ENCODE assay signal across 26 mouse cellular contexts in the genomic region with DNA sequence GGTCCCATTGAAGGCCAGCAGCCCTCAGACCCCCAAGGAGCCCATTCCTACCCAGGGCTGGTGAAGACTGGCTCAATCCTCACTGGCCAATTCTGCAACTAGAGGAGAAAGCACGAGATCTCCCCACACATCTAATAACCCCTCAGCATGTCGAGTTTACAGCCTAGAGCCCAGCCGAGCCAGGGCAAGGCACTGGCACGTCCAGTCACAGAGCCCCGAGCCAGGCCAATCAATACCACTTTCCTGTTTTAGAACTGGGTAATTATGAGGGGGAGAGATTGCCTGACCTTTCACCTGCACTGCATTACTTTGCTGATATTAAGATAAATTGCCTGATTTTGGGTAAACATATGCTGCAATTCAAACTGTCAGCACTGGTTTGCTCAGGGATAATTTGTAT.
DNase-seq lines count a peak whose midpoint lies in the region; ATAC-seq and TF ChIP-seq lines count a peak whose summit lies in the region.
"Had no signal": no experiment of that assay in that cellular context is flagged by ENCODE, and none has a peak within 500 bp of the region (broad histone marks: within the 10 kb centered on the region; RNA-seq: fewer than 3 reads in every experiment).

No protein-coding gene starts in this region.

- no peak for ATAC-seq in liver, embryonic 12.5 days
- 0 out of 2 replicates have a peak, but pooled peaks have one; percentile 28 for ATAC-seq in hindbrain, embryonic 11.5 days (ENCODE audit: low FRiP score)
- ATAC-seq in hindbrain, embryonic 15.5 days (ENCODE audit: low FRiP score, low read depth) = no peak
- ATAC-seq in midbrain, embryonic 15.5 days (replicated peaks) = no peak
- ATAC-seq in cerebellum, adult (ENCODE audit: insufficient number of reproducible peaks, low FRiP score, low TSS enrichment) = no peak
- ATAC-seq: liver, postnatal 0 days; Patski had no signal

- WGBS in liver, adult 2 months = 23% methylated on average over 5 of the region's 5 CpGs
- WGBS in liver, embryonic 12.5 days (ENCODE audit: insufficient replicate concordance) = 59% methylated on average over 5 of the region's 5 CpGs
- WGBS in hindbrain, embryonic 11.5 days = 66% methylated on average over 5 of the region's 5 CpGs
- 55% methylated on average over 5 of the region's 5 CpGs for WGBS in hindbrain, embryonic 15.5 days
- 58% methylated on average over 5 of the region's 5 CpGs for WGBS in midbrain, embryonic 15.5 days

- peak; percentile 53 for DNase-seq in liver, adult 2 months (ENCODE audit: extremely low read depth, low read depth, low spot score)
- peak; percentile 29 for DNase-seq in hindbrain, embryonic 11.5 days (ENCODE audit: low spot score)
- no peak for DNase-seq in kidney, postnatal 36 days
- no peak for DNase-seq in left cerebral cortex, postnatal 4 days
- DNase-seq: cerebellum, adult 11-12 months; cerebellum, postnatal 10 days; gastrocnemius, adult 2 months; kidney, adult 11 months; kidney, postnatal 4 days; layer of hippocampus, adult 9-11 months; liver; liver, postnatal 0 days; lung, postnatal 10 days; thymus, adult 18-20 months; thymus, postnatal 4 days had no signal

- H3K4me3 ChIP-seq in liver, adult 2 months (ENCODE audit: insufficient read depth, low read depth, low read length) = no peak overlapping the region
- no peak overlapping the region for H3K4me3 ChIP-seq in liver, embryonic 12.5 days
- H3K4me3 ChIP-seq in hindbrain, embryonic 11.5 days (ENCODE audit: low read depth, low read length) = no peak overlapping the region
- H3K4me3 ChIP-seq in hindbrain, embryonic 15.5 days = no peak overlapping the region
- H3K4me3 ChIP-seq in midbrain, embryonic 15.5 days = no peak overlapping the region
- H3K4me3 ChIP-seq: embryonic facial prominence, embryonic 13.5 days; erythroblast, embryonic 14.5 days; forebrain, embryonic 12.5 days; gastrocnemius, adult 2 months; kidney, embryonic 15.5 days had no signal

- intact Hi-C loops in left cerebral cortex, postnatal 4 days (cut with DNase I) = loop anchor here (10.0 kb wide), 1 partner anchor 106 kb away; the partner anchor contains the start of gene Ebf3

- no peaks in the 10 kb centered on the region for H3K36me3 ChIP-seq in liver, adult 2 months (ENCODE audit: control insufficient read depth, insufficient read depth, low read length)
- H3K36me3 ChIP-seq in liver, embryonic 12.5 days = no peaks in the 10 kb centered on the region
- no peaks in the 10 kb centered on the region for H3K36me3 ChIP-seq in hindbrain, embryonic 11.5 days (ENCODE audit: control insufficient read depth, insufficient read depth, low read length)
- H3K36me3 ChIP-seq in hindbrain, embryonic 15.5 days = no peaks in the 10 kb centered on the region
- H3K36me3 ChIP-seq in midbrain, embryonic 15.5 days (replicated peaks) = no peaks in the 10 kb centered on the region
- H3K36me3 ChIP-seq: forebrain, embryonic 12.5 days; G1E; kidney, embryonic 15.5 days had no signal

- no peak for TF ChIP-seq CTCF in liver, adult 2 months (IDR thresholded peaks at IDR 0.05; ENCODE audit: low read depth, low read length)

- no peaks in the 10 kb centered on the region for H3K9me3 ChIP-seq in liver, embryonic 12.5 days (replicated peaks)
- H3K9me3 ChIP-seq in hindbrain, embryonic 11.5 days (ENCODE audit: control insufficient read depth, low read length) = no peaks in the 10 kb centered on the region
- no peaks in the 10 kb centered on the region for H3K9me3 ChIP-seq in hindbrain, embryonic 15.5 days
- no peaks in the 10 kb centered on the region for H3K9me3 ChIP-seq in midbrain, embryonic 15.5 days
- H3K9me3 ChIP-seq: embryonic facial prominence, embryonic 13.5 days; forebrain, embryonic 12.5 days; kidney, embryonic 15.5 days had no signal

- H3K4me1 ChIP-seq in liver, adult 2 months (ENCODE audit: control insufficient read depth, insufficient read depth, low read length) = peaks cover 4% of the 10 kb centered on the region; the same call in 1 of the 2 replicates
- no peaks in the 10 kb centered on the region for H3K4me1 ChIP-seq in liver, embryonic 12.5 days
- 0 out of 2 replicates have a peak, but pooled peaks cover 4% of the 10 kb centered on the region for H3K4me1 ChIP-seq in hindbrain, embryonic 11.5 days (replicated peaks; ENCODE audit: control insufficient read depth, insufficient read depth, low read length)
- peaks cover 84% of the 10 kb centered on the region for H3K4me1 ChIP-seq in hindbrain, embryonic 15.5 days (replicated peaks)
- peaks cover 63% of the 10 kb centered on the region for H3K4me1 ChIP-seq in midbrain, embryonic 15.5 days

- no peak overlapping the region for H3K27ac ChIP-seq in liver, adult 2 months (replicated peaks; ENCODE audit: insufficient read depth, low read depth, low read length)
- H3K27ac ChIP-seq in liver, embryonic 12.5 days = no peak overlapping the region
- H3K27ac ChIP-seq in hindbrain, embryonic 11.5 days (ENCODE audit: low read depth, low read length) = peak overlapping the region; percentile 65
- peak overlapping the region; percentile 68; the same call in 1 of the 2 replicates for H3K27ac ChIP-seq in hindbrain, embryonic 15.5 days (replicated peaks)
- H3K27ac ChIP-seq in midbrain, embryonic 15.5 days = peak overlapping the region; percentile 10; the same call in 1 of the 2 replicates
- H3K27ac ChIP-seq: embryonic facial prominence, embryonic 13.5 days; forebrain, embryonic 12.5 days; gastrocnemius, adult 2 months; kidney, embryonic 15.5 days had no signal

- peaks cover 4% of the 10 kb centered on the region; the same call in 1 of the 2 replicates for H3K27me3 ChIP-seq in liver, adult 2 months (ENCODE audit: control insufficient read depth, insufficient read depth, low read length)
- H3K27me3 ChIP-seq in liver, embryonic 12.5 days (replicated peaks) = peaks cover 14% of the 10 kb centered on the region; the same call in 1 of the 2 replicates
- no peaks in the 10 kb centered on the region for H3K27me3 ChIP-seq in hindbrain, embryonic 11.5 days (ENCODE audit: control insufficient read depth, insufficient read depth, low read length)
- no peaks in the 10 kb centered on the region for H3K27me3 ChIP-seq in hindbrain, embryonic 15.5 days
- no peaks in the 10 kb centered on the region for H3K27me3 ChIP-seq in midbrain, embryonic 15.5 days (replicated peaks)
- H3K27me3 ChIP-seq: CH12.LX, Patski had no signal

- H3K9ac ChIP-seq in liver, adult 2 months (ENCODE audit: low read depth, low read length) = no peak overlapping the region
- H3K9ac ChIP-seq in liver, embryonic 12.5 days = no peak overlapping the region
- no peak overlapping the region for H3K9ac ChIP-seq in hindbrain, embryonic 11.5 days (ENCODE audit: low read depth, low read length)
- no peak overlapping the region for H3K9ac ChIP-seq in hindbrain, embryonic 15.5 days
- no peak overlapping the region for H3K9ac ChIP-seq in midbrain, embryonic 15.5 days
- H3K9ac ChIP-seq: embryonic facial prominence, embryonic 13.5 days; forebrain, embryonic 12.5 days; kidney, embryonic 15.5 days; liver, postnatal 0 days had no signal

- no peaks in the 10 kb centered on the region for H3K79me2 ChIP-seq in liver, adult 2 months (ENCODE audit: control insufficient read depth, insufficient read depth, low read length)

- H3K4me2 ChIP-seq in liver, embryonic 12.5 days = no peak overlapping the region
- no peak overlapping the region for H3K4me2 ChIP-seq in hindbrain, embryonic 11.5 days (replicated peaks; ENCODE audit: low read depth, low read length)
- no peak overlapping the region for H3K4me2 ChIP-seq in hindbrain, embryonic 15.5 days
- no peak overlapping the region for H3K4me2 ChIP-seq in midbrain, embryonic 15.5 days
- H3K4me2 ChIP-seq: embryonic facial prominence, embryonic 13.5 days; forebrain, embryonic 12.5 days; kidney, embryonic 15.5 days had no signal

- TF ChIP-seq POLR2A in liver, adult 2 months (IDR thresholded peaks at IDR 0.05; ENCODE audit: extremely low read depth, insufficient read depth, low read length) = no peak

Comparison
In these comparisons a context has a peak if more than half of its experiments do, and no peak if none do; other contexts are left out.
1. DNase-seq: peak in liver, adult 2 months (single experiment) and hindbrain, embryonic 11.5 days (single experiment); none in kidney, postnatal 36 days (0 of 2) and left cerebral cortex, postnatal 4 days (single experiment).
2. H3K27ac ChIP-seq: peak in hindbrain, embryonic 11.5 days (single experiment), hindbrain, embryonic 15.5 days (single experiment) and midbrain, embryonic 15.5 days (single experiment); none in liver, adult 2 months (single experiment) and liver, embryonic 12.5 days (single experiment).